Mouse (Mus musculus) lung, postnatal 0 days (tissue): ENCODE results near the gene Myrip.

Source experiments
- CTCF ChIP-seq: IDR thresholded peaks from 2 replicates; pipeline ENCODE4 v1.5.1; 2016; ENCODE audit warnings: antibody characterized with exemption, mild to moderate bottlenecking
- EP300 ChIP-seq: IDR thresholded peaks from 2 replicates; pipeline ENCODE4 v1.6.1; 2016; ENCODE audit warnings: antibody characterized with exemption, mild to moderate bottlenecking, control low read depth

DNA sequence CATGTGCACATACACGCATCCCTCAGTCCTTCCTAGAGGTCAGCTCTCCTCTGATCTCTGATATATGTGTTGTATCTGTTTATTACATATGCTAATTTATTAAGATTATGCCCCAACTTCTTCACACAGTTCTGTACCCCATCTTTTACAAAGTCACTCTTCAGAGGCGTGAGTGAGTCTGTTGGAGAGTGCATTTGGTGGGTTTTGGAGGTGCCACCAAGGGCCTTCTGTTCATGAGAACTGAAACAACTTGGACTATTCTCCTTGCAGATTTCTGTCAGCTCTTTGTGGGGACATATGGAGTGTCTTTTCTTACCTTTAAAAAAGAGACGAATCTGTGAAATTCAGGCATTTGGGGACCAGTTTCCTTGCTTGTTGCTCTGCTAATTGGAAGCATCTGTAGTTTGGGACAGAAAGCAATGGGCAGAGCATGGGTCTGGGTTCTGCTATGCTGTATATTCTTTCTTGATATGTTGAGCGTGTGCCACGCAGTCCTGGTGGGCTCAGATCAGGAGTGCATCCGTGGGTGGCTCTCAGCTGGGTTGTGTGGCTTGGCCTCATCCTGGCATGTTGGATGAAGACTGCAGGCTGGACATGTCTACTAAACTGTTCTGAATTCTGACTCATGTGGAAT is 148.5 kb downstream of the Myrip start:
- TF ChIP-seq CTCF (no peak), EP300 (no peak)
